Mouse (Mus musculus) cortical plate, adult 2 months (tissue): ENCODE data around the gene Mgmt. TPM values are rescaled to one million over a fixed set of nuclear protein-coding genes. Genes with fewer than 3 reads are reported as not detected.

ENCODE experiments used
- H3K27ac ChIP-seq: fragments of 200-500 bp; 2 replicates; pipeline ENCODE4 v1.5.1; 2012; ENCODE audit warnings: low read length, control low read depth, inconsistent platforms; ENCODE audit not compliant: insufficient read depth
- H3K4me1 ChIP-seq: fragments of 200-500 bp; 2 replicates; pipeline ENCODE4 v1.6.1; 2011; ENCODE audit warnings: low read length; ENCODE audit not compliant: control insufficient read depth, insufficient read depth
- H3K4me3 ChIP-seq: fragments of 200-500 bp; 2 replicates; pipeline ENCODE4 v1.5.1; 2011; ENCODE audit warnings: mild to moderate bottlenecking, low read length, control low read depth; ENCODE audit not compliant: insufficient read depth
- CTCF ChIP-seq: fragments of 200-500 bp; IDR thresholded peaks from 2 replicates; pipeline ENCODE4 v1.5.1; 2011; ENCODE audit warnings: mild to moderate bottlenecking, control low read depth, low read length; ENCODE audit not compliant: insufficient read depth; ENCODE audit errors: extremely low read depth
- POLR2A ChIP-seq: fragments of 200-500 bp; IDR thresholded peaks from 2 replicates; pipeline ENCODE4 v1.6.1; 2011; ENCODE audit warnings: mild to moderate bottlenecking, low read length, control low read depth; ENCODE audit not compliant: insufficient read depth; ENCODE audit errors: extremely low read depth
- polyA plus RNA-seq: library from polyadenylated mRNA; depleted of rRNA; stranded (reverse); fragments of >200 nt; gene quantifications from 2 replicates; pipeline ENCODE4 v1.2.3, GENCODE M21; 2012

Mgmt gene
- polyA plus RNA-seq, 1 experiment, result 0.84 TPM

- TF ChIP-seq CTCF (no peak), POLR2A (no peak)
- H3K4me1 ChIP-seq, result no peaks in the 10 kb centered on the region
- H3K27ac ChIP-seq, result no peak overlapping the region
- no peak overlapping the region for H3K4me3 ChIP-seq
Observed at GRCm38 (mm10) chr7:136864677-136865463, 29.5 kb upstream of the Mgmt start.

GRCm38 (mm10) chr7:136865876-136866275, 28.5 kb upstream of the Mgmt start:
- no peak for TF ChIP-seq CTCF
- no peak for TF ChIP-seq POLR2A
- Histone ChIP-seq H3K27ac (no peak overlapping the region), H3K4me3 (no peak overlapping the region), H3K4me1 (no peaks in the 10 kb centered on the region)

GRCm38 (mm10) chr7:136866535-136866934, 27.9 kb upstream of the Mgmt start:
- Histone ChIP-seq H3K4me3 (no peak overlapping the region), H3K4me1 (peaks cover 2% of the 10 kb centered on the region; the same call in 1 of the 2 replicates), H3K27ac (no peak overlapping the region)
- no peak for TF ChIP-seq CTCF
- no peak for TF ChIP-seq POLR2A

DNA sequence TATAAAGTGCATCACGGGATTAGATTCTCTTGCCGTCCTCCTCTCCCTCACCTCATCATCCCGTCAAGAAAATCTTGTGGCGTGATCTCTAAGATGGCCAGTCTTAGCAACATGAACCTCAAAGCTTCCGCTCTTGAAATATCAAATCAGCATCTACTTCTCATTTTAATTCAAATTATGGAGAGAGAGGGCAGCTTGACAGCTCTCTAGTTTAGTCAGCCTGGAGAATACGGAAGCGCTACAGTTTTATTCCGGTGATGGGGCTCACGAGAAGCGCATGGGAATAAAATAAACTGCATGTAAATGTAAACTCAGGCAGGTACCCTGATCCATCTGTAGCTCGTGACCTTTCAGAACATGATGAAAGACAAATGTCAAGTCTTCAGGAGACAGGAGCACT, 22.9 kb upstream of the Mgmt start:
- Histone ChIP-seq H3K4me1 (peaks cover 2% of the 10 kb centered on the region; the same call in 1 of the 2 replicates), H3K27ac (no peak overlapping the region), H3K4me3 (no peak overlapping the region)
- no peak for TF ChIP-seq CTCF
- TF ChIP-seq POLR2A, result no peak

DNA sequence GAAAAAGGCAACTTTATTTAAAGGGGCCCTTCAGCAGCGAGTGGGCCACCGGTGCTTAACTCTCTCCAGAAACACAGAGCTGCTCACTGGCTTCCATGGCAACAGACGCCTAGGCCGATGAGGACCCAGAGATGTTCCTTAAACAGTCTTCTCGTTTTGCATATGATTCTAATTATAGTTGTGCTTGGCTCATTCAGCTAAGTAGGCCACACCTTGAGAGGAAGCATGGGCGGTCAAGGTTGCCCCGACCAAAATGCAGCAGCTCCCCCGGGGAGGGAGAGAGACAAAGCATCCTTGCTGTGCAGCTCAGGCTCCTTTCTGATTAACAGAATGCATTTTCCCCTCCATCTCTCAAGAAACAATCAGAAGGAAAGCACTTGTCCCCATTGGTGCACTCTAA, 22.4 kb upstream of the Mgmt start:
- H3K4me1 ChIP-seq, result peaks cover 2% of the 10 kb centered on the region; the same call in 1 of the 2 replicates
- H3K4me3 ChIP-seq, result no peak overlapping the region
- no peak overlapping the region for H3K27ac ChIP-seq
- no peak for TF ChIP-seq POLR2A
- no peak for TF ChIP-seq CTCF

DNA sequence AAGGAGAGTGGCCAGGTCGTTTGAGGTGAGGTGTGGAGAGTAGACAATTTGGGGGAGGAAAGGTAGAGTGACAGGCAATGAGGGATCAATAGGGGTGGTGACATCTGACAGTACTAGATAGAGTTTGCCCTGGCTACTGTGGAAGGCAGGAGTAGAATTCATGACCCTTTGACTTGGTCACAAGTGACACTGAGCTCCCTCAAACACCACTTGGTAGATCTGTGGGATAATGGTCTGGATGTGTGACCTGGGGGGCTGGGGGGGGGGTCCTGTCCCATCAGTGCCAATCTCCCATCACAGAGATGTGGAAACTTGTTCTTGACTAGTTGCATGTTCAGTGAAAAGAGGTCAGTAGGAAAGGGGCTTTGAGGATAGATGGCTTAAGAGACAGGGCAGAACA, 20.0 kb upstream of the Mgmt start:
- Histone ChIP-seq H3K4me3 (no peak overlapping the region), H3K4me1 (peaks cover 2% of the 10 kb centered on the region; the same call in 1 of the 2 replicates), H3K27ac (no peak overlapping the region)
- TF ChIP-seq CTCF (no peak), POLR2A (no peak)

GRCm38 (mm10) chr7:136880386-136880785, 14.0 kb upstream of the Mgmt start:
- no peak overlapping the region for H3K27ac ChIP-seq
- H3K4me3 ChIP-seq, result no peak overlapping the region
- H3K4me1 ChIP-seq, result no peaks in the 10 kb centered on the region
- TF ChIP-seq POLR2A (no peak), CTCF (no peak)

DNA sequence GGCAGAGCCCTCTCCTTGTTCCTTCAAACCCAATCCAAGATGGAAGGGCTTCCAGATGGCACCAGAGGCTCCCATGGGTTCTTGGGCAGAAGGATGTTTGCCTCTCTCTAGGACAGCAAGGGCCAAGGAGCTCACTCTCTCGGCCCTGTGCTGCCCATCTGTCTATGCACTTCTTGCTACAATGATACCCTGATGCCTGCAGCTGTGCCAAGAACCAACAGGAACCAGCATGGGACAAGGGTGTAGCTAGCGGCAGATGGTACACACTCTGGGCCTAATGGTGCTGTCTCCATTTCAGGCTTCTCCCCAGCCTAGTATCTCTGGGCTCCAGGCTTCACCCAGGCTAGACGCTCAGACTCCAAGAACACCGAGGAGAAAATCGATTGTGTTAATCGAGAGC, 6.3 kb upstream of the Mgmt start:
- TF ChIP-seq POLR2A (no peak), CTCF (no peak)
- Histone ChIP-seq H3K27ac (no peak overlapping the region), H3K4me1 (no peaks in the 10 kb centered on the region), H3K4me3 (no peak overlapping the region)

GRCm38 (mm10) chr7:136895356-136895755, 942 bp downstream of the Mgmt start:
- H3K27ac ChIP-seq, result no peak overlapping the region
- TF ChIP-seq CTCF, result no peak
- TF ChIP-seq POLR2A, result no peak
- H3K4me1 ChIP-seq, result no peaks in the 10 kb centered on the region
- no peak overlapping the region for H3K4me3 ChIP-seq

- no peaks in the 10 kb centered on the region for H3K4me1 ChIP-seq
- TF ChIP-seq CTCF (no peak), POLR2A (no peak)
- no peak overlapping the region for H3K4me3 ChIP-seq
- no peak overlapping the region for H3K27ac ChIP-seq
Observed at GRCm38 (mm10) chr7:136895851-136896250, 1.4 kb downstream of the Mgmt start.

- Histone ChIP-seq H3K27ac (no peak overlapping the region), H3K4me3 (no peak overlapping the region), H3K4me1 (no peaks in the 10 kb centered on the region)
- no peak for TF ChIP-seq CTCF
- no peak for TF ChIP-seq POLR2A
Observed at GRCm38 (mm10) chr7:136897481-136897880, 3.1 kb downstream of the Mgmt start.
